Mouse (Mus musculus) MEL (cell line): Measurements from ENCODE around the gene Unc5cl. TPM values are rescaled to one million over a fixed set of nuclear protein-coding genes. Genes with fewer than 3 reads are reported as not detected.

Experiments used
- DNase-seq: peaks from one replicate; pipeline ENCODE4 v3.0.0; 2011; ENCODE audit warnings: low read depth, low spot score
- H3K27ac ChIP-seq: 2 replicates; pipeline ENCODE4 v1.5.1; 2012; ENCODE audit warnings: low read depth, mild to moderate bottlenecking, control low read depth, low read length, moderate library complexity; ENCODE audit not compliant: control insufficient read depth
- H3K27me3 ChIP-seq, 2 experiments: fragments of 150-350 bp in 1 of 2; sonication (generic) in 1 of 2; 2 replicates each; pipeline ENCODE4 v1.6.1; 2012; ENCODE audit warnings: low read length in 2 of 2, mild to moderate bottlenecking in 2 of 2, improper control_type of control experiment in 1 of 2, moderate library complexity in 1 of 2; ENCODE audit not compliant: insufficient read depth in 2 of 2, control insufficient read depth in 1 of 2
- H3K36me3 ChIP-seq, 2 experiments: 2 replicates each; pipeline ENCODE4 v1.6.1; 2012 to 2014; ENCODE audit warnings: low read length in 2 of 2, improper control_type of control experiment in 1 of 2, inconsistent platforms in 1 of 2, mild to moderate bottlenecking in 1 of 2; ENCODE audit not compliant: insufficient read depth in 2 of 2, control insufficient read depth in 1 of 2
- H3K4me1 ChIP-seq, 2 experiments: fragments of 150-350 bp in 1 of 2; sonication (generic) in 1 of 2; 2 replicates each; pipeline ENCODE4 v1.6.1; 2012; ENCODE audit warnings: low read length in 2 of 2, improper control_type of control experiment in 1 of 2, mild to moderate bottlenecking in 1 of 2; ENCODE audit not compliant: insufficient read depth in 2 of 2, control insufficient read depth in 1 of 2
- H3K4me3 ChIP-seq, 2 experiments: fragments of 150-350 bp in 1 of 2; sonication (generic) in 1 of 2; 2 replicates each; pipeline ENCODE4 v1.5.1; 2012; ENCODE audit warnings: low read depth in 2 of 2, low read length in 2 of 2, mild to moderate bottlenecking in 2 of 2, moderate library complexity in 2 of 2, control low read depth in 1 of 2, improper control_type of control experiment in 1 of 2; ENCODE audit not compliant: control insufficient read depth in 1 of 2, insufficient read depth in 1 of 2
- H3K79me2 ChIP-seq: 2 replicates; pipeline ENCODE4 v1.6.1; 2012; ENCODE audit warnings: mild to moderate bottlenecking, low read length, moderate library complexity; ENCODE audit not compliant: control insufficient read depth, poor library complexity, insufficient read depth
- H3K9ac ChIP-seq: 2 replicates; pipeline ENCODE4 v1.6.1; 2012; ENCODE audit warnings: low read depth, mild to moderate bottlenecking, control low read depth, low read length, moderate library complexity; ENCODE audit not compliant: control insufficient read depth, poor library complexity, severe bottlenecking
- H3K9me3 ChIP-seq: fragments of 150-350 bp; sonication (generic); replicated peaks from 2 replicates; pipeline ENCODE4 v1.6.1; 2012; ENCODE audit warnings: mild to moderate bottlenecking, low read length, improper control_type of control experiment, moderate library complexity; ENCODE audit not compliant: insufficient read depth
- BHLHE40 ChIP-seq: IDR thresholded peaks from 2 replicates; pipeline ENCODE4 v1.6.1; 2012; ENCODE audit warnings: low read depth, mild to moderate bottlenecking, inconsistent platforms, low read length, improper control_type of control experiment, borderline replicate concordance
- CHD1 ChIP-seq: IDR thresholded peaks from 2 replicates; pipeline ENCODE4 v1.6.1; 2012; ENCODE audit warnings: low read depth, mild to moderate bottlenecking, inconsistent platforms, low read length, improper control_type of control experiment
- ETS1 ChIP-seq: IDR thresholded peaks from 2 replicates; pipeline ENCODE4 v1.6.1; 2012; ENCODE audit warnings: low read depth, mild to moderate bottlenecking, inconsistent platforms, low read length, improper control_type of control experiment, moderate library complexity
- GABPA ChIP-seq: IDR thresholded peaks from 2 replicates; pipeline ENCODE4 v1.6.1; 2012; ENCODE audit warnings: low read depth, mild to moderate bottlenecking, inconsistent platforms, low read length, improper control_type of control experiment, moderate library complexity
- GATA1 ChIP-seq: IDR thresholded peaks from 2 replicates; pipeline ENCODE4 v1.6.1; 2011; ENCODE audit warnings: low read depth, low read length, improper control_type of control experiment
- MAZ ChIP-seq: IDR thresholded peaks from 2 replicates; pipeline ENCODE4 v1.6.1; 2012; ENCODE audit warnings: low read depth, mild to moderate bottlenecking, inconsistent platforms, low read length, improper control_type of control experiment
- MEF2A ChIP-seq: IDR thresholded peaks from 2 replicates; pipeline ENCODE4 v1.6.1; 2014; ENCODE audit warnings: low read depth, mild to moderate bottlenecking, inconsistent platforms, low read length, improper control_type of control experiment; ENCODE audit not compliant: poor library complexity, insufficient replicate concordance, severe bottlenecking; ENCODE audit errors: extremely low read depth
- POLR2A ChIP-seq, 2 experiments: IDR thresholded peaks; 2 replicates each; pipeline ENCODE4 v1.6.1; 2011 to 2012; ENCODE audit warnings: low read length in 2 of 2, mild to moderate bottlenecking in 2 of 2, control low read depth in 1 of 2, improper control_type of control experiment in 1 of 2, low read depth in 1 of 2, moderate library complexity in 1 of 2; ENCODE audit not compliant: control insufficient read depth in 1 of 2, insufficient read depth in 1 of 2, poor library complexity in 1 of 2
- POLR2AphosphoS2 ChIP-seq: IDR thresholded peaks from 2 replicates; pipeline ENCODE4 v1.6.1; 2011; ENCODE audit warnings: low read length, improper control_type of control experiment
- RAD21 ChIP-seq: IDR thresholded peaks from 2 replicates; pipeline ENCODE4 v1.6.1; 2011; ENCODE audit warnings: mild to moderate bottlenecking, low read depth, low read length, improper control_type of control experiment
- RCOR1 ChIP-seq: IDR thresholded peaks from 2 replicates; pipeline ENCODE4 v1.6.1; 2012; ENCODE audit warnings: low read depth, mild to moderate bottlenecking, inconsistent platforms, low read length, improper control_type of control experiment
- SMC3 ChIP-seq: IDR thresholded peaks from 2 replicates; pipeline ENCODE4 v1.6.1; 2011; ENCODE audit warnings: low read depth, low read length, improper control_type of control experiment
- USF1 ChIP-seq: IDR thresholded peaks from 2 replicates; pipeline ENCODE4 v1.6.1; 2014; ENCODE audit warnings: low read depth, mild to moderate bottlenecking, inconsistent platforms, low read length, improper control_type of control experiment, moderate library complexity
- USF2 ChIP-seq, 2 experiments: IDR thresholded peaks; 2 replicates each; pipeline ENCODE4 v1.6.1; 2011 to 2012; ENCODE audit warnings: improper control_type of control experiment in 2 of 2, low read length in 2 of 2, borderline replicate concordance in 1 of 2, inconsistent platforms in 1 of 2, low read depth in 1 of 2, mild to moderate bottlenecking in 1 of 2; ENCODE audit not compliant: insufficient read depth in 1 of 2
- ZC3H11A ChIP-seq: IDR thresholded peaks from 2 replicates; pipeline ENCODE4 v1.6.1; 2012; ENCODE audit warnings: low read depth, mild to moderate bottlenecking, inconsistent platforms, low read length, improper control_type of control experiment
- ZMIZ1 ChIP-seq: IDR thresholded peaks from 2 replicates; pipeline ENCODE4 v1.6.1; 2012; ENCODE audit warnings: low read depth, mild to moderate bottlenecking, inconsistent platforms, low read length, improper control_type of control experiment, moderate library complexity
- polyA plus RNA-seq, 2 experiments: library from polyadenylated mRNA; stranded (reverse) in 1 of 2; unstranded in 1 of 2; fragments of >175 nt in 1 of 2; fragments of >200 nt in 1 of 2; gene quantifications; 2 replicates each; pipeline versions ENCODE4 v1.2.1 to v1.2.4; 2012; ENCODE audit warnings: low replicate concordance in 2 of 2, low read depth in 1 of 2; ENCODE audit not compliant: insufficient read length in 2 of 2, insufficient read depth in 1 of 2, missing spikeins in 1 of 2
- total RNA-seq: library from RNA; depleted of rRNA; stranded (reverse); fragments of 300-350 nt; gene quantifications from 2 replicates; pipeline ENCODE4 v1.2.3, GENCODE M21; 2012

The Unc5cl gene
- total and polyA plus RNA-seq, 3 experiments: 4.7 to 7.7 TPM; not detected in 1

- no peak overlapping the region for H3K9ac ChIP-seq
- no peak overlapping the region for H3K27ac ChIP-seq
- peaks cover under 1 to 5% of the 10 kb centered on the region in 2 experiments; a peak in 2 of 4 replicates for H3K4me1 ChIP-seq
- no peaks in the 10 kb centered on the region for H3K27me3 ChIP-seq
- TF ChIP-seq BHLHE40 (no peak), SMC3 (no peak)
- no peak for DNase-seq
- H3K4me3 ChIP-seq: no peak overlapping the region
- no peaks in the 10 kb centered on the region for H3K9me3 ChIP-seq
- no peaks in the 10 kb centered on the region for H3K79me2 ChIP-seq
- peaks cover 0 to 4% of the 10 kb centered on the region in 2 experiments; a peak in 1 of 4 replicates for H3K36me3 ChIP-seq
Observed at GRCm38 (mm10) chr17:48437421-48437911, 17.2 kb upstream of the Unc5cl start.

- Histone ChIP-seq H3K36me3 (no peaks in the 10 kb centered on the region), H3K9me3 (no peaks in the 10 kb centered on the region), H3K79me2 (no peaks in the 10 kb centered on the region), H3K27me3 (no peaks in the 10 kb centered on the region), H3K4me3 (no peak overlapping the region), H3K27ac (no peak overlapping the region), H3K4me1 (no peaks in the 10 kb centered on the region), H3K9ac (no peak overlapping the region)
- DNase-seq: no peak
- TF ChIP-seq ETS1 (no peak), RCOR1 (no peak), MEF2A (no peak), GATA1 (no peak), ZC3H11A (no peak), RAD21 (no peak), POLR2AphosphoS2 (no peak), ZMIZ1 (no peak), GABPA (no peak), USF1 (no peak), CHD1 (no peak), POLR2A (IDR thresholded peaks at IDR 0.05; ENCODE audit: control insufficient read depth in 1 of 2, insufficient read depth in 1 of 2, low read depth in 1 of 2, low read length in 2 of 2, poor library complexity in 1 of 2) (no peak), USF2 (IDR thresholded peaks at IDR 0.05; ENCODE audit: borderline replicate concordance in 1 of 2, insufficient read depth in 1 of 2, low read depth in 1 of 2, low read length in 2 of 2) (no peak), MAZ (no peak)
Observed at GRCm38 (mm10) chr17:48442745-48443457, 11.8 kb upstream of the Unc5cl start.
